Mouse (Mus musculus): ENCODE measurements around the gene Tyrp1. TPM values are rescaled to one million over a fixed set of nuclear protein-coding genes. Genes with fewer than 3 reads are reported as not detected.
A peak's percentile ranks its signal among the peaks of the same experiment; 100 is the strongest.

Gene Tyrp1
- total RNA-seq (2021) (not detected), polyA plus RNA-seq (2012; rRNA removed) (not detected in 2 replicates)
- long read RNA-seq, result 0 reads

- no peak for DNase-seq
These were observed at the start of gene Tyrp1 for GRCm38 (mm10) chr4:80834050-80834449. TSS of gene Tyrp1 (plus strand) at chr4:80834123.

- DNase-seq, result no peak
These were observed 45.6 kb upstream of the Tyrp1 start for GRCm38 (mm10) chr4:80788339-80788738.

GRCm38 (mm10) chr4:80819511-80819910, 14.4 kb upstream of the Tyrp1 start:
- DNase-seq, result no peak

GRCm38 (mm10) chr4:80821945-80822344, 12.0 kb upstream of the Tyrp1 start:
- no peak for DNase-seq

- no peak for DNase-seq
These were observed 5.7 kb upstream of the Tyrp1 start for GRCm38 (mm10) chr4:80828232-80828631.

- no peak for DNase-seq
These were observed 5.4 kb downstream of the Tyrp1 start for GRCm38 (mm10) chr4:80839317-80839716.

- no peak for DNase-seq
These were observed 8.1 kb downstream of the Tyrp1 start for GRCm38 (mm10) chr4:80841980-80842379.

- peak; percentile 25 for DNase-seq
These were observed 9.8 kb downstream of the Tyrp1 start for GRCm38 (mm10) chr4:80843752-80844151.

- DNase-seq, result no peak
These were observed 12.1 kb downstream of the Tyrp1 start for GRCm38 (mm10) chr4:80846052-80846451.

- no peak for DNase-seq
These were observed 18.9 kb downstream of the Tyrp1 start for GRCm38 (mm10) chr4:80852590-80853425.

GRCm38 (mm10) chr4:80855495-80855894, 21.6 kb downstream of the Tyrp1 start:
- DNase-seq, result no peak

GRCm38 (mm10) chr4:80862962-80863361, 29.0 kb downstream of the Tyrp1 start:
- no peak for DNase-seq

- no peak for DNase-seq
These were observed 30.0 kb downstream of the Tyrp1 start for GRCm38 (mm10) chr4:80863906-80864305.

- peak; percentile 26 for DNase-seq
These were observed 30.6 kb downstream of the Tyrp1 start for GRCm38 (mm10) chr4:80864511-80864922.

- no peak for DNase-seq
These were observed 32.1 kb downstream of the Tyrp1 start for GRCm38 (mm10) chr4:80866065-80866464.

GRCm38 (mm10) chr4:80869598-80869997, 35.7 kb downstream of the Tyrp1 start:
- DNase-seq, result no peak

- no peak for DNase-seq
These were observed 39.1 kb downstream of the Tyrp1 start for GRCm38 (mm10) chr4:80872847-80873644.

- no peak for DNase-seq
These were observed 40.4 kb downstream of the Tyrp1 start for GRCm38 (mm10) chr4:80874121-80874859.

GRCm38 (mm10) chr4:80875055-80875454, 41.1 kb downstream of the Tyrp1 start:
- no peak for DNase-seq

GRCm38 (mm10) chr4:80881996-80882599, 48.2 kb downstream of the Tyrp1 start:
- no peak for DNase-seq

GRCm38 (mm10) chr4:80886631-80887030, 52.7 kb downstream of the Tyrp1 start:
- no peak for DNase-seq

GRCm38 (mm10) chr4:80891004-80891403, 57.1 kb downstream of the Tyrp1 start:
- no peak for DNase-seq
